Mouse (Mus musculus) E14TG2a.4 (cell line): ENCODE measurements around the gene Slc17a7.
A peak's percentile ranks its signal among the peaks of the same experiment; 100 is the strongest.

ENCODE experiments used
- H3K27me3 ChIP-seq: 2 replicates; pipeline ENCODE4 v1.6.1; 2014; ENCODE audit warnings: low read length, control low read depth; ENCODE audit not compliant: insufficient read depth
- H3K36me3 ChIP-seq: 2 replicates; pipeline ENCODE4 v1.6.1; 2014; ENCODE audit warnings: low read length, control low read depth; ENCODE audit not compliant: insufficient read depth
- H3K4me1 ChIP-seq: replicated peaks from 2 replicates; pipeline ENCODE4 v1.6.1; 2014; ENCODE audit warnings: low read depth, low read length, control low read depth
- H3K4me3 ChIP-seq: replicated peaks from 2 replicates; pipeline ENCODE4 v1.5.1; 2014; ENCODE audit warnings: mild to moderate bottlenecking, low read length
- H3K9me3 ChIP-seq: 2 replicates; pipeline ENCODE4 v1.6.1; 2014; ENCODE audit warnings: low read length, control low read depth
- CTCF ChIP-seq: conservative IDR thresholded peaks from 2 replicates; pipeline ENCODE4 v1.5.1; 2014; ENCODE audit warnings: low read length
- NANOG ChIP-seq: IDR thresholded peaks from 2 replicates; pipeline ENCODE4 v1.6.1; 2014; ENCODE audit warnings: borderline replicate concordance, low read length, mixed read lengths
- POU5F1 ChIP-seq: IDR thresholded peaks from 2 replicates; pipeline ENCODE4 v1.6.1; 2014; ENCODE audit warnings: low read length, borderline replicate concordance

Slc17a7 gene

DNA sequence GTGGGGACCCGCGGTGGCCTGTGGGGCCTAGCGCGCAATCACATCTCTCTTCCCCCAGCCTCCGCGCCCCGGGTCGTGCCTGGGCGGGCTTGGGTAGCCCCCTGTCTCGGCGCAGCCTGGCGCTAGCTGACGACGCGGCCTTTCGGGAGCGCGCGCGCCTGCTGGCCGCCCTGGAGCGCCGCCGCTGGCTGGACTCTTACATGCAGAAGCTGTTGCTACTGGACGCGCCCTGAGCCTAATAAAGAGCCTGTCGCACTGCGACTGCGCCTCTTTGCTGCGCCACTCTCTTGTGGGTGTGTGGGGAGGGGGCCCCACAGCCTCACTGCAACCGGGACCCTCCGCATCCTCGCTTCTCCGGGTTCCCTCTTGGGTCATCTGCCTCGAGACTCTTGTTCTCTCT, 17.8 kb downstream of the Slc17a7 start:
- Histone ChIP-seq H3K4me3 (peak overlapping the region; percentile 77), H3K4me1 (peaks cover 45% of the 10 kb centered on the region), H3K36me3 (no peaks in the 10 kb centered on the region), H3K27me3 (peaks cover 96% of the 10 kb centered on the region), H3K9me3 (no peaks in the 10 kb centered on the region)
- no peak for TF ChIP-seq POU5F1

DNA sequence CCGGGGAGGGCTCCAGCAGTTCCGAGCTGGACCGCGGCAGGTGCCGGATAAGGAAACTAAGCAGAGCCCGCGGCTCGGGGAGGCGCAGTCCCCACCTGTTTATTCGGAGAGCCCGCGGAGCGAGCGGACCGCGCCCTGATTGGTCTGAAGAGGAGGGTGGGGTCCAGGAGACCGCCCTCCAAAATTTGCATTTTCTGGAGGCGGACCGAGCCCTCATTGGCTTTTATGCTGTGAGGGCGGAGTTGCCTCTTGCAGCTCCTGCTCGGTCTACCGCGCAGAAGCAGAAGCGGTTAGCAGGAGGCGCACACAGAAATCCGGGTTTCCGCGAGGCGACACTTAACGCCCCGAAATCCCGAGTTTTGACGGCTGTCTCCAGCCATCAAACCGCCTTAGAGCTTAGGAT, 18.5 kb downstream of the Slc17a7 start:
- no peaks in the 10 kb centered on the region for H3K9me3 ChIP-seq
- no peak for TF ChIP-seq CTCF
- TF ChIP-seq POU5F1 = no peak
- no peak for TF ChIP-seq NANOG
- peak overlapping the region; percentile 77 for H3K4me3 ChIP-seq
- peaks cover 40% of the 10 kb centered on the region for H3K4me1 ChIP-seq
- H3K36me3 ChIP-seq = no peaks in the 10 kb centered on the region
- H3K27me3 ChIP-seq = peaks cover 97% of the 10 kb centered on the region

DNA sequence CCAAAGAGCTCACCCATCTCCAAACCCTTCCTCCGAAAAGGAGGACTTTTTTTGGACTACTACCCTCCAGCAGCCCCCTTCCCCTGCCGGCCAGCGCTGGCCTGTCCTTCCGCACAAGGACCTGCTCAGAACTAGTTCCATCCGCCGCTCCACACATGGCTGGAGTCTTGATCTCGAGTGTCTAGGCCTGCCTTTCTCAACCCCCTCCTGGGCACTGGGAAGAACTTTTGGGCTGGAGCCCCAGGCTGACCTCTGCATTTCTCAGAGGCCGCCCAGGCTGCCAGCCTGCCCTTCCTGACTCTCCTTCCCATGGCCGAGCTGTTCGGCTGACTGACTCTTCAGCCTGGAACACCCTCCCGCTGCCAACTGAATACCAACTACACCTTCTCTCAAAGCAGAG, 18.9 kb downstream of the Slc17a7 start:
- H3K4me1 ChIP-seq = peaks cover 36% of the 10 kb centered on the region
- no peaks in the 10 kb centered on the region for H3K36me3 ChIP-seq
- H3K4me3 ChIP-seq = peak overlapping the region; percentile 77
- no peaks in the 10 kb centered on the region for H3K9me3 ChIP-seq
- H3K27me3 ChIP-seq = peaks cover 94% of the 10 kb centered on the region
- TF ChIP-seq CTCF (no peak), POU5F1 (no peak), NANOG (no peak)

- Histone ChIP-seq H3K27me3 (peaks cover 89% of the 10 kb centered on the region), H3K9me3 (no peaks in the 10 kb centered on the region), H3K4me1 (peaks cover 36% of the 10 kb centered on the region), H3K36me3 (no peaks in the 10 kb centered on the region), H3K4me3 (no peak overlapping the region)
- TF ChIP-seq NANOG = no peak
- no peak for TF ChIP-seq CTCF
- TF ChIP-seq POU5F1 = no peak
Observed at GRCm38 (mm10) chr7:45183672-45184071, 19.9 kb downstream of the Slc17a7 start.

DNA sequence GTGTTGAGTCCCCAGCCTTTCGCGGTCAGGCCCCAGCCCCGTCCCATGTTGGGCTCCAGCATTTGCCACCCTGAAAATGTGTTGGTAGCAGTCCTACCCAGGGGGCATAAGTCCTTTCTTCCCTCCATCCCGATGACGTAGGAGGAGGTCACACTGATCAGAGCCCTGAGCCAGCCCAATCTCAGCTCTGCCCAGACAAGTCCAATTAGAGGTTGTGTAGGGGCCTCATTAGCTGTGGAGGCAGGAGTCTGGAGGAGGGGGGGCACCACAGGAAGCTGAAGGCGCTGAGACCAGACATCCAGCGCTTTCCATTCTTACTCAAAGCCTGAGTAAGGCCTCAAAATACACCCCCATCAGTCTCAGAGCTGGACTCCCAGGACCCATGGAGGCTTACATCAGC, 22.2 kb downstream of the Slc17a7 start:
- Histone ChIP-seq H3K9me3 (no peaks in the 10 kb centered on the region), H3K4me3 (no peak overlapping the region), H3K36me3 (no peaks in the 10 kb centered on the region), H3K27me3 (peaks cover 77% of the 10 kb centered on the region), H3K4me1 (peaks cover 48% of the 10 kb centered on the region)
- no peak for TF ChIP-seq CTCF
- no peak for TF ChIP-seq POU5F1
- TF ChIP-seq NANOG = no peak

DNA sequence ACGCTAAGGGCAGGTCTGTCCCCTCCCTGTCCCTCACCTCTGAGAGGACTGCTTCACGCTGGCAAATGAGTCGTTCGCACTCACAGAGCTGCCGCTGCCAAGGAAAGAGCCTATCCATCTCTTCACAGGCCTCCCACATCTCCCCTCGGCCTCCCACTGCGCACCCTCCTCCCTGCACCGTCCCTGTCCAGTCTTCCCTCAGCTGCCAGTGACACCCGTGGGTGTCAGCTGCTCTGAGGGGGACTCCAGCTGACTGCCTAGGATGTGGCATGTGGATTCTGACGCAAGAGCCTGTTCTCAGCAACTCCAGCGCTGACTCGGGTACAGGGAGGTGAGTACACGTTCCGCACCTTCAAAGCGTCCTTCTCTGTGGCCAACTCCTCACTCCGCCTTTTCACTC, 25.9 kb downstream of the Slc17a7 start:
- no peak for TF ChIP-seq POU5F1
- TF ChIP-seq CTCF = no peak
- TF ChIP-seq NANOG = no peak
- Histone ChIP-seq H3K9me3 (no peaks in the 10 kb centered on the region), H3K36me3 (no peaks in the 10 kb centered on the region), H3K27me3 (peaks cover 49% of the 10 kb centered on the region), H3K4me3 (peak overlapping the region; percentile 70), H3K4me1 (peaks cover 68% of the 10 kb centered on the region)

DNA sequence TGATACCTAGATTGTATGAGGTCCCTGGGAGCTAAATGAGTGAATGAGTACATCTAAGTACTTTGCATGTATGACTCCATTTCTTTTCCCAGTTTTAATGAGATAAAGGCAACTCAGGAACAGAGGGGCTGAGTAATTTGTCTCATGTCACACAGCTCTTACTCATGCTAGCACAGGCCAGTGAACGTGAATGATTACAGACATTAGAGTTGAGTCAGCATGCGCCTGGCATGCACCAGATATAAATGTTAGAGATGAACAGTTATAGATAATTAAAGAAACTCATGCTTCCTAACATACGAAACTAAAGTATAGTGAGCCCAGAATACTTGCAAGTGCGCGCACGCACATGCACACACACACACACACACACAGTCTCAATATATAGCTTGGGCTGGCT, 26.4 kb downstream of the Slc17a7 start:
- peak overlapping the region; percentile 70 for H3K4me3 ChIP-seq
- H3K4me1 ChIP-seq = peaks cover 73% of the 10 kb centered on the region
- H3K36me3 ChIP-seq = no peaks in the 10 kb centered on the region
- H3K9me3 ChIP-seq = no peaks in the 10 kb centered on the region
- H3K27me3 ChIP-seq = peaks cover 47% of the 10 kb centered on the region
- TF ChIP-seq CTCF = no peak
- TF ChIP-seq NANOG = no peak
- TF ChIP-seq POU5F1 = no peak

- Histone ChIP-seq H3K4me3 (no peak overlapping the region), H3K36me3 (no peaks in the 10 kb centered on the region), H3K27me3 (peaks cover 42% of the 10 kb centered on the region), H3K4me1 (peaks cover 75% of the 10 kb centered on the region), H3K9me3 (no peaks in the 10 kb centered on the region)
- TF ChIP-seq NANOG (no peak), POU5F1 (no peak), CTCF (no peak)
Observed at GRCm38 (mm10) chr7:45191161-45191560, 27.4 kb downstream of the Slc17a7 start.

- TF ChIP-seq POU5F1 = no peak
- no peak for TF ChIP-seq CTCF
- no peak for TF ChIP-seq NANOG
- Histone ChIP-seq H3K4me1 (peaks cover 79% of the 10 kb centered on the region), H3K4me3 (no peak overlapping the region)
Observed at GRCm38 (mm10) chr7:45191803-45192363, 28.1 kb downstream of the Slc17a7 start.

More at GRCm38 (mm10) chr7:45191803-45192363, 28.1 kb downstream of the Slc17a7 start:
- Histone ChIP-seq H3K36me3 (no peaks in the 10 kb centered on the region), H3K27me3 (peaks cover 40% of the 10 kb centered on the region), H3K9me3 (no peaks in the 10 kb centered on the region)
